Mouse (Mus musculus): ENCODE results near the gene Igflr1. TPM values are rescaled to one million over a fixed set of nuclear protein-coding genes. Genes with fewer than 3 reads are reported as not detected.
A peak's percentile ranks its signal among the peaks of the same experiment; 100 is the strongest.

Gene Igflr1
- 3.7 and 4.0 TPM in 2 replicates for polyA plus RNA-seq (2015; fragmentation: Nextera tagmentation; extraction: Ambion mirVana)

- H3K36me3 ChIP-seq = peaks cover 43% of the 10 kb centered on the region
- no peak within 1 kb of the TSS for H3K4me3 ChIP-seq
- no peak for ATAC-seq (replicated peaks; ENCODE audit: insufficient number of reproducible peaks, insufficient read depth, low FRiP score, low read depth)
- no peaks in the 10 kb centered on the region for H3K27me3 ChIP-seq
- H3K9ac ChIP-seq = no peak within 1 kb of the TSS
- peak within 1 kb of the TSS; percentile 99; the same call in 1 of the 2 replicates for H3K27ac ChIP-seq
- H3K4me2 ChIP-seq = no peak within 1 kb of the TSS; the same call in 1 of the 2 replicates
- no peaks in the 10 kb centered on the region for H3K9me3 ChIP-seq (replicated peaks)
- 91% methylated on average over 12 of the region's 12 CpGs for WGBS
- peaks cover 20% of the 10 kb centered on the region for H3K4me1 ChIP-seq (replicated peaks)
Observed at GRCm38 (mm10) chr7:30564970-30565571, at the start of gene Igflr1. Igflr1 (plus strand) TSS chr7:30565427.

- H3K27me3 ChIP-seq = peaks cover 6% of the 10 kb centered on the region; the same call in 1 of the 2 replicates
- H3K9ac ChIP-seq = no peak overlapping the region
- H3K36me3 ChIP-seq = peaks cover 4% of the 10 kb centered on the region; the same call in 1 of the 2 replicates
- H3K4me3 ChIP-seq = no peak overlapping the region
- H3K27ac ChIP-seq = no peak overlapping the region
- 34% methylated on average over 8 of the region's 8 CpGs for WGBS
- H3K4me2 ChIP-seq = no peak overlapping the region
- no peaks in the 10 kb centered on the region for H3K9me3 ChIP-seq (replicated peaks)
- ATAC-seq (replicated peaks; ENCODE audit: insufficient number of reproducible peaks, insufficient read depth, low FRiP score, low read depth) = no peak
- H3K4me1 ChIP-seq (replicated peaks) = no peaks in the 10 kb centered on the region
Observed at GRCm38 (mm10) chr7:30518325-30518724, 46.9 kb upstream of the Igflr1 start.

GRCm38 (mm10) chr7:30520396-30520795 is 44.8 kb upstream of the Igflr1 start:
- H3K4me1 ChIP-seq (replicated peaks) = no peaks in the 10 kb centered on the region
- peaks cover 12% of the 10 kb centered on the region; the same call in 1 of the 2 replicates for H3K36me3 ChIP-seq
- no peak overlapping the region for H3K4me2 ChIP-seq
- peaks cover 4% of the 10 kb centered on the region; the same call in 1 of the 2 replicates for H3K27me3 ChIP-seq
- no peak for ATAC-seq (replicated peaks; ENCODE audit: insufficient number of reproducible peaks, insufficient read depth, low FRiP score, low read depth)
- no peak overlapping the region for H3K27ac ChIP-seq
- H3K9me3 ChIP-seq (replicated peaks) = no peaks in the 10 kb centered on the region
- WGBS = 77% methylated on average over 4 of the region's 4 CpGs
- no peak overlapping the region for H3K4me3 ChIP-seq
- H3K9ac ChIP-seq = no peak overlapping the region

- 75% methylated on average over 5 of the region's 5 CpGs for WGBS
- Histone ChIP-seq H3K4me2 (no peak overlapping the region), H3K27ac (no peak overlapping the region), H3K4me1 (replicated peaks) (no peaks in the 10 kb centered on the region), H3K36me3 (peaks cover 12% of the 10 kb centered on the region; the same call in 1 of the 2 replicates), H3K9me3 (replicated peaks) (no peaks in the 10 kb centered on the region), H3K27me3 (no peaks in the 10 kb centered on the region), H3K9ac (no peak overlapping the region), H3K4me3 (no peak overlapping the region)
- no peak for ATAC-seq (replicated peaks; ENCODE audit: insufficient number of reproducible peaks, insufficient read depth, low FRiP score, low read depth)
Observed at GRCm38 (mm10) chr7:30520856-30521255, 44.4 kb upstream of the Igflr1 start.

GRCm38 (mm10) chr7:30522871-30523270 is 42.4 kb upstream of the Igflr1 start:
- Histone ChIP-seq H3K36me3 (peaks cover 22% of the 10 kb centered on the region), H3K4me1 (replicated peaks) (peaks cover 2% of the 10 kb centered on the region; the same call in 1 of the 2 replicates), H3K27ac (no peak overlapping the region), H3K4me2 (no peak overlapping the region), H3K9ac (no peak overlapping the region), H3K4me3 (no peak overlapping the region), H3K9me3 (replicated peaks) (no peaks in the 10 kb centered on the region), H3K27me3 (no peaks in the 10 kb centered on the region)
- ATAC-seq (replicated peaks; ENCODE audit: insufficient number of reproducible peaks, insufficient read depth, low FRiP score, low read depth) = no peak
- WGBS = 85% methylated on average over 10 of the region's 10 CpGs

GRCm38 (mm10) chr7:30524487-30524886 is 40.7 kb upstream of the Igflr1 start:
- peaks cover 38% of the 10 kb centered on the region for H3K36me3 ChIP-seq
- no peak for ATAC-seq (replicated peaks; ENCODE audit: insufficient number of reproducible peaks, insufficient read depth, low FRiP score, low read depth)
- H3K4me1 ChIP-seq (replicated peaks) = peaks cover 2% of the 10 kb centered on the region; the same call in 1 of the 2 replicates
- no peaks in the 10 kb centered on the region for H3K9me3 ChIP-seq (replicated peaks)
- no peak overlapping the region for H3K4me3 ChIP-seq
- H3K27me3 ChIP-seq = no peaks in the 10 kb centered on the region
- H3K27ac ChIP-seq = no peak overlapping the region
- WGBS = 78% methylated on average over 6 of the region's 6 CpGs
- no peak overlapping the region for H3K4me2 ChIP-seq
- no peak overlapping the region for H3K9ac ChIP-seq

GRCm38 (mm10) chr7:30525954-30526353 is 39.3 kb upstream of the Igflr1 start:
- Histone ChIP-seq H3K4me2 (no peak overlapping the region; the same call in 1 of the 2 replicates), H3K4me3 (no peak overlapping the region), H3K9me3 (replicated peaks) (no peaks in the 10 kb centered on the region), H3K4me1 (replicated peaks) (peaks cover 2% of the 10 kb centered on the region; the same call in 1 of the 2 replicates), H3K9ac (no peak overlapping the region), H3K27me3 (no peaks in the 10 kb centered on the region), H3K36me3 (peaks cover 51% of the 10 kb centered on the region), H3K27ac (no peak overlapping the region)
- ATAC-seq (replicated peaks; ENCODE audit: insufficient number of reproducible peaks, insufficient read depth, low FRiP score, low read depth) = no peak
- 44% methylated on average over 10 of the region's 10 CpGs for WGBS

GRCm38 (mm10) chr7:30526399-30526798 is 38.8 kb upstream of the Igflr1 start:
- Histone ChIP-seq H3K9ac (no peak overlapping the region), H3K4me3 (no peak overlapping the region), H3K27ac (no peak overlapping the region), H3K4me2 (no peak overlapping the region; the same call in 1 of the 2 replicates), H3K4me1 (replicated peaks) (peaks cover 2% of the 10 kb centered on the region; the same call in 1 of the 2 replicates), H3K36me3 (peaks cover 55% of the 10 kb centered on the region), H3K9me3 (replicated peaks) (no peaks in the 10 kb centered on the region), H3K27me3 (no peaks in the 10 kb centered on the region)
- WGBS = 36% methylated on average over 17 of the region's 17 CpGs
- ATAC-seq (replicated peaks; ENCODE audit: insufficient number of reproducible peaks, insufficient read depth, low FRiP score, low read depth) = no peak

- Histone ChIP-seq H3K27ac (no peak overlapping the region), H3K4me2 (no peak overlapping the region), H3K4me1 (replicated peaks) (peaks cover 8% of the 10 kb centered on the region), H3K9me3 (replicated peaks) (no peaks in the 10 kb centered on the region), H3K4me3 (no peak overlapping the region), H3K27me3 (no peaks in the 10 kb centered on the region), H3K36me3 (peaks cover 60% of the 10 kb centered on the region), H3K9ac (no peak overlapping the region)
- ATAC-seq (replicated peaks; ENCODE audit: insufficient number of reproducible peaks, insufficient read depth, low FRiP score, low read depth) = no peak
- WGBS = 82% methylated on average over 14 of the region's 14 CpGs
Observed at GRCm38 (mm10) chr7:30526981-30527380, 38.2 kb upstream of the Igflr1 start.

- Histone ChIP-seq H3K27ac (no peak overlapping the region), H3K4me3 (no peak overlapping the region), H3K4me2 (no peak overlapping the region), H3K9ac (no peak overlapping the region), H3K9me3 (replicated peaks) (no peaks in the 10 kb centered on the region), H3K27me3 (0 out of 2 replicates have a peak, but pooled peaks cover 5% of the 10 kb centered on the region), H3K4me1 (replicated peaks) (peaks cover 36% of the 10 kb centered on the region), H3K36me3 (peaks cover 51% of the 10 kb centered on the region)
- no peak for ATAC-seq (replicated peaks; ENCODE audit: insufficient number of reproducible peaks, insufficient read depth, low FRiP score, low read depth)
- 71% methylated on average over 9 of the region's 9 CpGs for WGBS
Observed at GRCm38 (mm10) chr7:30531291-30531815, 33.9 kb upstream of the Igflr1 start.

- Histone ChIP-seq H3K4me1 (replicated peaks) (peaks cover 34% of the 10 kb centered on the region), H3K36me3 (peaks cover 41% of the 10 kb centered on the region), H3K4me2 (peak overlapping the region; percentile 89), H3K4me3 (no peak overlapping the region; the same call in 1 of the 2 replicates), H3K27me3 (0 out of 2 replicates have a peak, but pooled peaks cover 5% of the 10 kb centered on the region), H3K9me3 (replicated peaks) (no peaks in the 10 kb centered on the region), H3K9ac (peak overlapping the region; percentile 19; the same call in 1 of the 2 replicates), H3K27ac (no peak overlapping the region)
- WGBS = 34% methylated on average over 8 of the region's 8 CpGs
- 0 out of 2 replicates have a peak, but pooled peaks have one; percentile 15 for ATAC-seq (replicated peaks; ENCODE audit: insufficient number of reproducible peaks, insufficient read depth, low FRiP score, low read depth)
Observed at GRCm38 (mm10) chr7:30532931-30533330, 32.3 kb upstream of the Igflr1 start.

Data from heart, embryonic 15.5 days (tissue).